Mouse (Mus musculus) heart, embryonic 12.5 days (tissue): ENCODE data around the gene Gm29609. TPM values are rescaled to one million over a fixed set of nuclear protein-coding genes. Genes with fewer than 3 reads are reported as not detected.
A peak's percentile ranks its signal among the peaks of the same experiment; 100 is the strongest.

ENCODE experiments used
- ATAC-seq: fragments of 200-750 bp; cut with Nextera tagmentation; 2 replicates; pipeline ENCODE4 v1.8.0; 2017; ENCODE audit warnings: moderate TSS enrichment, moderate library complexity; ENCODE audit not compliant: insufficient number of reproducible peaks, low FRiP score
- H3K27ac ChIP-seq: fragments of 300-500 bp; sonication (generic); 2 replicates; pipeline ENCODE4 v1.5.1; 2016; ENCODE audit warnings: mild to moderate bottlenecking, moderate library complexity; ENCODE audit not compliant: poor library complexity, severe bottlenecking
- H3K27me3 ChIP-seq: fragments of 300-500 bp; sonication (generic); replicated peaks from 2 replicates; pipeline ENCODE4 v1.6.1; 2016; ENCODE audit warnings: mild to moderate bottlenecking, moderate library complexity
- H3K36me3 ChIP-seq: fragments of 300-500 bp; sonication (generic); 2 replicates; pipeline ENCODE4 v1.6.1; 2016; ENCODE audit warnings: mild to moderate bottlenecking, moderate library complexity
- H3K4me1 ChIP-seq: fragments of 300-500 bp; sonication (generic); replicated peaks from 2 replicates; pipeline ENCODE4 v1.6.1; 2016; ENCODE audit warnings: mild to moderate bottlenecking
- H3K4me2 ChIP-seq: fragments of 300-500 bp; sonication (generic); 2 replicates; pipeline ENCODE4 v1.6.1; 2016; ENCODE audit warnings: mild to moderate bottlenecking, moderate library complexity
- H3K4me3 ChIP-seq: fragments of 300-500 bp; sonication (generic); 2 replicates; pipeline ENCODE4 v1.5.1; 2016; ENCODE audit warnings: mild to moderate bottlenecking
- H3K9ac ChIP-seq: fragments of 300-500 bp; sonication (generic); 2 replicates; pipeline ENCODE4 v1.6.1; 2016; ENCODE audit warnings: mild to moderate bottlenecking, moderate library complexity
- H3K9me3 ChIP-seq: fragments of 300-500 bp; sonication (generic); replicated peaks from 2 replicates; pipeline ENCODE4 v1.6.1; 2016; ENCODE audit warnings: mild to moderate bottlenecking, moderate library complexity
- whole genome bisulfite sequencing: fragments of 180-500 bp; shearing (Covaris S2); methylation state at CpG from one replicate; pipeline ENCODE4 v1.1.7; 2016; 5-methylcytosine and 5-hydroxymethylcytosine counted together
- polyA plus RNA-seq: library from polyadenylated mRNA; unstranded; fragments of >200 nt; fragmentation: Nextera tagmentation; extraction: Ambion mirVana; gene quantifications from 2 replicates; pipeline ENCODE4 v1.2.1, GENCODE M21; 2016

Gm29609 gene
- polyA plus RNA-seq, 1 experiment from 2014 or later: 1.3 TPM

GRCm38 (mm10) chr5:31204421-31204820 is 24.7 kb upstream of the Gm29609 start:
- Histone ChIP-seq H3K9ac (no peak overlapping the region), H3K36me3 (peaks cover 68% of the 10 kb centered on the region), H3K4me2 (no peak overlapping the region), H3K27me3 (no peaks in the 10 kb centered on the region), H3K4me1 (peaks cover 18% of the 10 kb centered on the region), H3K27ac (no peak overlapping the region), H3K9me3 (peaks cover 5% of the 10 kb centered on the region), H3K4me3 (no peak overlapping the region)
- WGBS: 92% methylated on average over 6 of the region's 6 CpGs
- no peak for ATAC-seq

DNA sequence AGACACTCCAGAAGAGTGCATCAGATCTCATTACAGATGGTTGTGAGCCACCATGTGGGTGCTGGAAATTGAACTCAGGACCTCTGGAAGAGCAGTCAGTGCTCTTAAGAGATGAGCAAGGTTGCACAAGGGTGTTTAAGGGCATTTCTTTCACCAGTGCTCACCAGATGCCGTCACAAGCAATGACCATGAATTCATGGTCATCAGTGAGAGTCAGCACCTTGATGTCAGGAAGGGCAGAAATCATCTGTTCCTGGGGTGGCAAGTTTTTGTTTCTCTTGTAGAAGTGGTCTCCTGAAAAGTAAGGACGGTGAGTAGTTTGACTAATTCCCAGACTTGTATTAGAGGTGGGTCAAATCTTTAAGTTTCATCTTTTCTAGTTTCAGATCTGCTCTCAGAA is 24.2 kb upstream of the Gm29609 start:
- 89% methylated on average over 2 of the region's 2 CpGs for WGBS
- H3K4me3 ChIP-seq: no peak overlapping the region
- H3K4me1 ChIP-seq: peaks cover 18% of the 10 kb centered on the region
- no peak for ATAC-seq
- no peaks in the 10 kb centered on the region for H3K27me3 ChIP-seq
- H3K9me3 ChIP-seq: peaks cover 5% of the 10 kb centered on the region
- H3K27ac ChIP-seq: no peak overlapping the region
- no peak overlapping the region for H3K9ac ChIP-seq
- H3K36me3 ChIP-seq: peaks cover 73% of the 10 kb centered on the region
- H3K4me2 ChIP-seq: no peak overlapping the region

DNA sequence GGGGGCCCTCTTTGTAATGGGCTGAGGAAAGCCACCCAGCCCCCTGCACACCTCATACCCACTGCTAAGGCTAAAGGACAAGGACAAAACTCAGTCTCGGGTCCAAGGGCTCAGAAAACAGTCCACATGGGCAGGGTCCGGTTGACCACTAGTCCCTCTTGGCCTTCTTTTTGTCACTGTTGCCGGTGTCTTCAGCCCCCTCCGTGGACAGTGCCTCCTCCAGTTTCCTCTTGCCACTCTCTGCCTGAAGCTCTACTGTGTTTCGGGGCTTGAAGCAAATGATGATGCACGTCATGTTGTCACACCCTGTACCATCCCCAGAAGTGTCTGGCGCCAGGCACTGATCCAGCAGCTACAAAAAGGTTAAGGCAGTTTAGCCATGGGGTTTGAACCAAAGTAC is 23.2 kb upstream of the Gm29609 start:
- Histone ChIP-seq H3K4me2 (peak overlapping the region; percentile 81), H3K9me3 (peaks cover 5% of the 10 kb centered on the region), H3K4me3 (peak overlapping the region; percentile 70), H3K9ac (peak overlapping the region; percentile 84), H3K27ac (peak overlapping the region; percentile 85; the same call in 1 of the 2 replicates), H3K36me3 (peaks cover 79% of the 10 kb centered on the region), H3K4me1 (peaks cover 18% of the 10 kb centered on the region), H3K27me3 (no peaks in the 10 kb centered on the region)
- no peak for ATAC-seq
- 83% methylated on average over 7 of the region's 7 CpGs for WGBS

DNA sequence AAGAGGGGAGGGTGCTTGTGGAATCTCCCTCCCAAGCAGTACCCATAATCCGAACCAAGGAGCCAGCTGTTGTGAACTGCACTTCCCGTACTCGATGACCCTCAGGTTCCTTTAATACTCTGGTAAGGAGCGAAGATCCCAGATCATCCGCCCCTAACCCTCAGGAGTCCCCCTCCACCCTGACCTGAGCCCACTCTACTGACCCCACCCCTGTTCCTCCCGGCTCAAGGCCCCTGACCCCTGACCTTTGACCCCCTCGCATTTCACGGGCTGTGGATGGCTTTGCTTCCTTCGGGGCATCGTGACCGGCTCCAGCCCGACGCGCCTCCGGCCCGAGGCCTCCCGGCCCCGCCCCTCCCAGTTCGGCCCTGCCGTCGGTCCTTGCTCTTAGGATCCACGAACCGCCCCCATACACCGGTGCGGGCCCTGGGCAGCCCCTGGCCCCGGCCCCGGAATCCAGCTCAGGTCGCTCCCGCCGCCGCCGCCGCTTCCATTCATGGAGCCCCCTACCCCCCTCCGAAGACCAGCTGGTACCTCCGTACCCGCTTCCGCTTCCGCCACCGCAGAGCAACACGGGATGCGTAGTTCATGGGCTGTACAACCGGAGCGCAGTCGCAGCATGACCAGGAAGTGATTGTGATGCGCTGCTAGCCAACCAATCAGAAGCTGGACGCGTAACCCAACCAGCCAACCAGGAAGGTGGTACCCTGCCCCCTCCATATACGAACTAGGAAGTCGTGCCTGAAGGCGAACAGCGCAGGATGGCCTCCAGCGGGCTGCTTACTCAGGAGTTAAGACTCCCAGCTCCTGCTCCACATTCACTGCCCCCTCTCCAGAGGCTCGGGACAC is 22.3 kb upstream of the Gm29609 start, which contains the start of gene Zfp513:
TSS of gene Zfp513 (minus strand) at position 562 of the 849 bp plus-strand sequence.
- Histone ChIP-seq H3K27me3 (no peaks in the 10 kb centered on the region), H3K4me2 (peak within 1 kb of the TSS; percentile 86), H3K4me1 (peaks cover 18% of the 10 kb centered on the region), H3K36me3 (peaks cover 79% of the 10 kb centered on the region), H3K27ac (peak within 1 kb of the TSS; percentile 85), H3K9me3 (peaks cover 5% of the 10 kb centered on the region), H3K9ac (peak within 1 kb of the TSS; percentile 84), H3K4me3 (peak within 1 kb of the TSS; percentile 70)
- ATAC-seq: peak; percentile 97
- WGBS: under 1% methylated on average over 53 of the region's 53 CpGs

GRCm38 (mm10) chr5:31201042-31201741 is 21.5 kb upstream of the Gm29609 start:
- 20% methylated on average over 13 of the region's 13 CpGs for WGBS
- H3K36me3 ChIP-seq: peaks cover 81% of the 10 kb centered on the region

DNA sequence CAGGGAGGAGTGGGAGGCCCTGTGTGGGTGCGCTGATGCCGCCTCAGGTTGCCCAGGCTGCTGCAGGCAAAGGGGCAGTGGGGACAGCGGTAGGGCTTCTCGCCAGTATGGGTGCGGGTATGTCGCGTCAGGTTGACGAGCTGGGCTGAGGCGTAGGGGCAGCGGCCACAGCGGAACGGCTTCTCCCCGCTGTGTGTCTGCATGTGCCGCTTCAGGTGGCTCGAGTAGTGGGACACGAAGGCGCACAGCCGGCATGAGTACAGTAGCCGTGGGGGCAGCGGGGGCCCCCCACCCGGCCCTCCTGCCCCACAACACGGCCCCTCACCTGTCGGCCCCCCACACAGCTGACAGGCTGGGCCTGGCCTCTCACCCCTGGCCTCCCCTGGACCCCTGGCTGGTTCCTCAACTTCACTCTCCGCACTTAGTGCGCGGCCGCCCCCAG is 20.6 kb upstream of the Gm29609 start:
- H3K27me3 ChIP-seq: no peaks in the 10 kb centered on the region
- no peak overlapping the region for H3K27ac ChIP-seq
- 0 out of 2 replicates have a peak overlapping the region, but pooled peaks have one; percentile 2 for H3K4me3 ChIP-seq
- H3K36me3 ChIP-seq: peaks cover 82% of the 10 kb centered on the region
- H3K4me2 ChIP-seq: 0 out of 2 replicates have a peak overlapping the region, but pooled peaks have one; percentile 5
- peaks cover 18% of the 10 kb centered on the region for H3K4me1 ChIP-seq
- 0 out of 2 replicates have a peak overlapping the region, but pooled peaks have one; percentile 29 for H3K9ac ChIP-seq
- WGBS: 88% methylated on average over 27 of the region's 27 CpGs
- ATAC-seq: no peak
- peaks cover 5% of the 10 kb centered on the region for H3K9me3 ChIP-seq

More at GRCm38 (mm10) chr5:31201042-31201741, 21.5 kb upstream of the Gm29609 start:
- H3K9me3 ChIP-seq: peaks cover 5% of the 10 kb centered on the region
- H3K9ac ChIP-seq: peak overlapping the region; percentile 84
- peaks cover 18% of the 10 kb centered on the region for H3K4me1 ChIP-seq
- H3K27ac ChIP-seq: peak overlapping the region; percentile 65
- ATAC-seq: no peak
- H3K27me3 ChIP-seq: no peaks in the 10 kb centered on the region
- H3K4me2 ChIP-seq: peak overlapping the region; percentile 86
- H3K4me3 ChIP-seq: peak overlapping the region; percentile 70

DNA sequence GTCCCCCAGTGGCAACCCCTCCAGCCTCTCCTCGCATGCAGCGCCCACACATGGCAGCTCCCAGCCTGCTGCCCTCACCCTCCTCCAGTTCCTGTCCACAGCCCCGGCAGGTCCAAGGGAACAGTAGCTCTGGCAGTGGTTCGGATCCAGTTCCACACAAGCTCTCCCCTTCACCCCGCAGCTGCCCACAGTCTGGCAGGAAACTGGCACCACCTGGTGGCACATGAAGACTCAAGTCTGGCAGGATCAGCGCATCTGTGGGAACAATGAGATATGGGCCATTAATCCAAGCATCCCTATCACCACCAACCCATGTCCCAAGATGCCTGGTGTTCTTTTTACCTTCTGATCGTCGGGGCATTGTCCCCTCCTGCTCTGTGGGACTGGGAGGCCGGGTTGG is 20.2 kb upstream of the Gm29609 start:
- peaks cover 81% of the 10 kb centered on the region for H3K36me3 ChIP-seq
- H3K4me1 ChIP-seq: peaks cover 18% of the 10 kb centered on the region
- peaks cover 5% of the 10 kb centered on the region for H3K9me3 ChIP-seq
- H3K27ac ChIP-seq: no peak overlapping the region
- H3K4me2 ChIP-seq: no peak overlapping the region
- 83% methylated on average over 9 of the region's 9 CpGs for WGBS
- no peak overlapping the region for H3K9ac ChIP-seq
- 0 out of 2 replicates have a peak overlapping the region, but pooled peaks have one; percentile 2 for H3K4me3 ChIP-seq
- ATAC-seq: no peak
- no peaks in the 10 kb centered on the region for H3K27me3 ChIP-seq

DNA sequence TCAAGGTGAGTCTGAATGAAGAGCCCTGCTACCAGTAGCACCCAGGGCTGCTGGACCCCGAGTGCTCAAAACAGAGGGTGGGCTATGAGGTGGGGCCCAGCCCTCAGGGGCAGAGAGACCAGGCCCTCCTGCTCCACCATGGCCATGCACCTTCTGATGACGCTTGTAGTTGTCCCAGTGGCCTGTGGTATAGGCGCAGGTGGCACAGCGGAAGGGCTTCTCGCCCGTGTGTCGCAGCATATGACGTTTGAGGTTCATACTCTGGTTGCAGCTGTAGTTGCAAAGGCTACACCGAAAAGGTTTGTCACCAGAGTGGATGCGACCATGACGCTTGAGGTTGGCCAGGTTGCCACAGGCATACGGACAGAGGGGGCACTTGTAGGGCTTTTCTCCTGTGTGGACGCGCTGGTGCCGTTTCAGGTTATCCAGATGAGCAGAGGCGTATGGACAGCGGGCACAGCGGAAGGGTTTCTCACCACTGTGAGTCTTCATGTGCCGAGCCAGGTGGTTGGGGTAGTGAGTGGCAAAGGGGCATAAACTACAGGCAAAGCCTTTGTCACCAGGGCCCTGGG is 19.7 kb upstream of the Gm29609 start:
- H3K4me3 ChIP-seq: no peak overlapping the region
- no peak overlapping the region for H3K27ac ChIP-seq
- no peak overlapping the region for H3K9ac ChIP-seq
- peaks cover 21% of the 10 kb centered on the region for H3K4me1 ChIP-seq
- ATAC-seq: no peak
- peaks cover 80% of the 10 kb centered on the region for H3K36me3 ChIP-seq
- no peaks in the 10 kb centered on the region for H3K27me3 ChIP-seq
- no peak overlapping the region for H3K4me2 ChIP-seq
- WGBS: 91% methylated on average over 19 of the region's 19 CpGs
- H3K9me3 ChIP-seq: peaks cover 5% of the 10 kb centered on the region

DNA sequence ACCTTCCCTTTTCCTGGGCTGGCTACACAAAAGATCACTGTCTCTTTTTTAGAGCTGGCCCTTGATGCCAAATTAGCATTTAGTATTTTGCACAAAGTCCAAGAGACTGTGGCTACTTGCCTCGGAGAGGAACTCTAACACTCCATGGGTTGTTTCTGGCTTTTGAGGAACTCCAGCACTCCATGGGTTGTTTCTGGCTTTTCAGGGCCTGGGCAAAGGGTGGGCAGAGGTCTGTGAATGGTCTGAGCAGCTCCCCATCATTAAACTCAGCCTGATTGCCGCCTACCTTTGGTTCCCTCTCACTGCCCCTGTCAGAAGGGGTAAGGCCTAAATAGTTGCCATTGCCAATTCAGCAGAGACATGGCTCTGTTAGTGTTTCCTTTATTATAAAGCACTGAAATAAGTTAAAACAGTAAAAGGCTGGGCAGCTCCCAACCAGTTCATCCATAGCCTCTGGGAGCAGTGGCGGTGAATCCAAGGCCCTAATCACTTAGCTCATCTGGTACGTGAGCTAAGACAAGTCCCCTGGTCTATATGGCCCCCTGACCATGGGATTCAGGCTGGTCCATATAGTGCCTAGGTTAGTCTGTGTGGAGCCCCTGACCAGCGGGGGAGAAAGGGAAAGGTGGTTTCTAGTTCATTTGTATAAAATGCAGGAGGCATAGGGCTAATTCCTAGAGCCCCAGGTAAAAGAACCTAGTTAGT is 19.1 kb upstream of the Gm29609 start:
- Histone ChIP-seq H3K4me1 (peaks cover 27% of the 10 kb centered on the region), H3K27me3 (no peaks in the 10 kb centered on the region), H3K36me3 (peaks cover 74% of the 10 kb centered on the region), H3K27ac (no peak overlapping the region), H3K4me2 (no peak overlapping the region), H3K9ac (no peak overlapping the region), H3K9me3 (peaks cover 5% of the 10 kb centered on the region), H3K4me3 (no peak overlapping the region)
- no peak for ATAC-seq
- WGBS: 83% methylated on average over 5 of the region's 5 CpGs

DNA sequence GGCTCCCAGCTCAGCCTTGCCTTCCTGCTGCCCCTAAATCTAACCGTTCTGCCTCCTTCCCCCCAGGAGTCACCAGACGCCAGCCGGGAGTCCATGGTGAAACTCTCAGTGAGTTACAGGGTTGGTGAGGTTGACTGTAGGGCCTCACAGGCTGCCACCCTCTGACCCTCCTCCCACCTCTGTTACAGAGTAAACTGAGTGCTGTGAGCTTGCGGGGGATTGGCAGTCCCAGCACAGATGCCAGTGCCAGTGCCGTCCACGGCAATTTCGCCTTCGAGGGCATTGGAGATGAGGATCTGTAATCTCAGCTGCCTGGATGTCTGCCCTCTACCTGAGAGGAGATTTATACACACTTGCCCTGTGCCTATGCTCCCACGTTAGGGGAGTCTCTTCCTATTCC is 18.5 kb upstream of the Gm29609 start:
- no peak overlapping the region for H3K4me2 ChIP-seq
- H3K27ac ChIP-seq: no peak overlapping the region
- no peak overlapping the region for H3K4me3 ChIP-seq
- no peak overlapping the region for H3K9ac ChIP-seq
- no peak for ATAC-seq
- peaks cover 68% of the 10 kb centered on the region for H3K36me3 ChIP-seq
- H3K27me3 ChIP-seq: no peaks in the 10 kb centered on the region
- peaks cover 5% of the 10 kb centered on the region for H3K9me3 ChIP-seq
- H3K4me1 ChIP-seq: peaks cover 27% of the 10 kb centered on the region
- WGBS: 81% methylated on average over 9 of the region's 9 CpGs
